Mouse (Mus musculus) thymus, postnatal 14 days (tissue): ENCODE results near the gene Setd7.
A peak's percentile ranks its signal among the peaks of the same experiment; 100 is the strongest.
"Not testable (repeated sequence)": the region's sequence is repeated elsewhere in the genome, so short reads cannot be mapped to it uniquely, and the experiment has no call there.

Experiments used
- DNase-seq: peaks from one replicate; pipeline ENCODE4 v3.0.0; 2021

Gene Setd7

GRCm38 (mm10) chr3:51560511-51561108 is at the start of gene Setd7:
Gene Setd7, minus strand, starts transcription at chr3:51560879.
- peak; percentile 92 for DNase-seq

- DNase-seq = no peak
These were observed 43.8 kb upstream of the Setd7 start for GRCm38 (mm10) chr3:51604489-51604888.

GRCm38 (mm10) chr3:51603705-51604291 is 43.1 kb upstream of the Setd7 start:
- no peak for DNase-seq

GRCm38 (mm10) chr3:51601461-51601860 is 40.8 kb upstream of the Setd7 start:
- DNase-seq = no peak

- no peak for DNase-seq
These were observed 40.0 kb upstream of the Setd7 start for GRCm38 (mm10) chr3:51600728-51601127.

GRCm38 (mm10) chr3:51599057-51599630 is 38.5 kb upstream of the Setd7 start:
- no peak for DNase-seq

- no peak for DNase-seq
These were observed 35.9 kb upstream of the Setd7 start for GRCm38 (mm10) chr3:51596538-51596937.

GRCm38 (mm10) chr3:51593506-51593905 is 32.8 kb upstream of the Setd7 start:
- no peak for DNase-seq

- DNase-seq = no peak
These were observed 30.9 kb upstream of the Setd7 start for GRCm38 (mm10) chr3:51591591-51591990.

- peak; percentile 25 for DNase-seq
These were observed 29.7 kb upstream of the Setd7 start for GRCm38 (mm10) chr3:51590207-51590892.

GRCm38 (mm10) chr3:51587697-51588262 is 27.1 kb upstream of the Setd7 start:
- DNase-seq = no peak

- DNase-seq = peak; percentile 77
These were observed 23.1 kb upstream of the Setd7 start for GRCm38 (mm10) chr3:51583574-51584391.

- DNase-seq = not testable (repeated sequence)
These were observed 18.6 kb upstream of the Setd7 start for GRCm38 (mm10) chr3:51579243-51579642.

- peak; percentile 36 for DNase-seq
These were observed 17.4 kb upstream of the Setd7 start for GRCm38 (mm10) chr3:51577816-51578749.

- no peak for DNase-seq
These were observed 16.7 kb upstream of the Setd7 start for GRCm38 (mm10) chr3:51577359-51577758.

- no peak for DNase-seq
These were observed 13.2 kb upstream of the Setd7 start for GRCm38 (mm10) chr3:51573915-51574314.

GRCm38 (mm10) chr3:51570200-51570599 is 9.5 kb upstream of the Setd7 start:
- DNase-seq = no peak

GRCm38 (mm10) chr3:51561993-51562385 is 1.3 kb upstream of the Setd7 start:
- no peak for DNase-seq

GRCm38 (mm10) chr3:51561109-51561992 is 672 bp upstream of the Setd7 start:
- DNase-seq = peak; percentile 71
